Mouse (Mus musculus): Measurements from ENCODE around the gene Fyco1. TPM values are rescaled to one million over a fixed set of nuclear protein-coding genes. Genes with fewer than 3 reads are reported as not detected.

The Fyco1 gene
- polyA plus RNA-seq (2012; rRNA removed), result 2.7 and 3.5 TPM in 2 replicates

GRCm38 (mm10) chr9:123851713-123852448 lies at the start of gene Fyco1:
Gene Fyco1 (minus strand): TSS chr9:123851899.

GRCm38 (mm10) chr9:123861929-123862328 lies 10.2 kb upstream of the Fyco1 start, which contains the start of gene Xcr1:
Gene Xcr1 (minus strand): TSS chr9:123862029.

GRCm38 (mm10) chr9:123806267-123806666 lies 45.4 kb downstream of the Fyco1 start, which contains the start of gene Cxcr6:
Gene Cxcr6 (plus strand): TSS chr9:123806475.

Other genes with a start within 250 kb of the Fyco1 start
- gene Slc6a20b, start 219.3 kb downstream of the Fyco1 start, polyA plus RNA-seq (2012; rRNA removed), result 0.20 and 0.22 TPM in 2 replicates
- 0.10 and 0.12 TPM in 2 replicates for gene Ccr9, start 173.5 kb downstream of the Fyco1 start, polyA plus RNA-seq (2012; rRNA removed)
- gene Slc6a20a, start 173.0 kb downstream of the Fyco1 start, polyA plus RNA-seq (2012; rRNA removed), result 3.0 and 3.3 TPM in 2 replicates
- 5.3 and 6.4 TPM in 2 replicates for gene Lztfl1, start 134.2 kb downstream of the Fyco1 start, polyA plus RNA-seq (2012; rRNA removed)
- 0.08 and 0.10 TPM in 2 replicates for gene Cxcr6, start 45.4 kb downstream of the Fyco1 start, polyA plus RNA-seq (2012; rRNA removed)
- gene Xcr1, start 10.1 kb upstream of the Fyco1 start, polyA plus RNA-seq (2012; rRNA removed), result 0.01 TPM in 2 replicates
- 4.0 and 4.8 TPM in 2 replicates for gene Ccr1, start 116.8 kb upstream of the Fyco1 start, polyA plus RNA-seq (2012; rRNA removed)
- 0.04 and 0.05 TPM in 2 replicates for gene Ccr1l1, start 126.5 kb upstream of the Fyco1 start, polyA plus RNA-seq (2012; rRNA removed)
- gene Ccr3, start 170.1 kb upstream of the Fyco1 start, polyA plus RNA-seq (2012; rRNA removed), result 0.20 and 0.22 TPM in 2 replicates